Mouse (Mus musculus): ENCODE results near the gene Cd83. TPM values are rescaled to one million over a fixed set of nuclear protein-coding genes. Genes with fewer than 3 reads are reported as not detected.

The Cd83 gene
- 1.3 and 1.8 TPM in 2 replicates for polyA plus RNA-seq (2014; fragmentation: Nextera tagmentation; extraction: Ambion mirVana)

DNA sequence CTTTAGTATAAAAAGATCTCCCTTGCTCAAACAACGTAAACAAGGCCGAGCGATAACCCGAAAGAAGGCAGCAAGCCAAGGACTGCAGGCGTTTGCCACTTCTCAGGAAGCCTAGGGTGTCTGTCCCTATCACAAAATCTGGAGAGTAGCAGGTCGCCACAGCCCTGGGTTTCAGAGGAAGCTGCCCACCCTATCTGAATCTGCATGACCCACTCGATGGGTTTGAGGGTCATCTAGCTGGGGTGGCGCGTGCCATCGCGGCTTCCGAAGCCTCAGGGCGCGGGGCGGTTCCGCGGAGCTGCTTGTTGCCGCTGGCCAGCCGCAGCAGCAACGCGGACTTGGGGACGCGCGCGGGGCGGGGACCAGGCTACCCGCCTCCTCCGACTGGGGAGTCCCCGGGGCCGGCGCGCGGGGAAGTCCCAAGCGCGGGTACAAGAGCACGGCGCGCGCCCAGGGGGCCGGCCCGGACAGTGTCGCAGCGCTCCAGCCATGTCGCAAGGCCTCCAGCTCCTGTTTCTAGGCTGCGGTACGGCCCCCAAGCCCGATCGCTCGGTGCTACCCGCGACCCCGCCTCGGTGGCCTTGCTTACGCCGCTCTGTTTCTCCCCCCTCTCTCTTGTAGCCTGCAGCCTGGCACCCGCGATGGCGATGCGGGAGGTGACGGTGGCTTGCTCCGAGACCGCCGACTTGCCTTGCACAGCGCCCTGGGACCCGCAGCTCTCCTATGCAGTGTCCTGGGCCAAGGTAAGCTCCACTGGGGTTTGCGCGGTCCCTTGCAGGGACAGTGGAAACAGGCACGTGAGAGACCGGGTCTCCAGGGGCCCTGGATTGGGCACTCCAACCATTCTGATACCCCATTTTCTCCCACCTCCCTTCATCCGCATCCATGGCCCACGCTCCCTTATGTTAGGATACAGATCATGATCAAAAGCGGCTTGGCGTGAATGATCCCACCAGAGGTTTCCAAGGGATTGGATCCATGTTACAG lies at the start of gene Cd83:
TSS of gene Cd83 (plus strand) at position 51 of the 987 bp plus-strand sequence.
- ATAC-seq (replicated peaks; ENCODE audit: low FRiP score): peak; percentile 36; the same call in 1 of the 2 replicates
- Histone ChIP-seq H3K4me1 (replicated peaks; ENCODE audit: control insufficient read depth, insufficient read depth, low read length) (no peaks in the 10 kb centered on the region; the same call in 1 of the 2 replicates), H3K4me2 (peak within 1 kb of the TSS; percentile 71), H3K4me3 (ENCODE audit: low read depth, low read length) (peak within 1 kb of the TSS; percentile 53), H3K36me3 (ENCODE audit: control insufficient read depth, insufficient read depth, low read length) (no peaks in the 10 kb centered on the region), H3K27me3 (replicated peaks; ENCODE audit: control insufficient read depth, insufficient read depth, low read length) (peaks cover 33% of the 10 kb centered on the region), H3K9ac (ENCODE audit: low read depth, low read length) (no peak within 1 kb of the TSS), H3K9me3 (ENCODE audit: control insufficient read depth, low read length) (no peaks in the 10 kb centered on the region), H3K27ac (ENCODE audit: low read depth, low read length) (no peak within 1 kb of the TSS)
- DNase-seq (ENCODE audit: low spot score): peak; percentile 49
- 5% methylated on average over 73 of the region's 73 CpGs for WGBS

DNA sequence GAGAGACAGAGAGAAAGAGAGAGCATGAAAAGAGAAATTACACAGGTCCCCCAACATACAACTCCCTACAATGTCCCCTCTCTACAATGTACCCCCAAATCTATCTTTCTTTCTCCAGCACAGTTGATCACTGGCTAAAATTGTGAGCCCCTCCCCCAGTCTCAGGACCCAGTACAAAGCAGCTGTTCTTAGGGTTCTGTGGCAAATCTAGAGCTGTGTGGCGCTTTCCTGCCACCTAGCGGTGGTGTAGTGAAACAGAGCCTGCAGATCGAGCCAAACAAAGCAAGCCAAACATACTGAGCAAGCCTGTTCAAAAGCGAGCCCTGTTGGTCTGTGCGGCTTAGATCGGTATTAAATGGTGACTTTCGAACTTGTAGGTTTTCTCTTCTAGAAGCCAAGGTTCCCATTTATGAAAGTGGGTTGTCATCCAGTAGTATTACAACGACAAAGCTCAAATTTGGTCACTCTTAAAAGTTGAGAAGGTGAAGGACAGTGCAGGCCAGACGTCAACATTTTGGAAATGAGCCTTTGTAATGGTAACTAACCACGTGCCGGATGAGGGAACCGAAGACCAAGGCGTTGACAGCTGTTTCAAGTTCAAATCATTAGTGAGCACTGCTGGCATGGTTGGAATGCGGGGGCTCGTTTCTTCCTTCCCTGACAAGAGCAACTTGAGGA lies 44.8 kb upstream of the Cd83 start:
- DNase-seq (ENCODE audit: low spot score) (peak; percentile 62), ATAC-seq (replicated peaks; ENCODE audit: low FRiP score) (peak; percentile 43)
- no peak overlapping the region for H3K4me3 ChIP-seq (ENCODE audit: low read depth, low read length)
- no peaks in the 10 kb centered on the region for H3K27me3 ChIP-seq (replicated peaks; ENCODE audit: control insufficient read depth, insufficient read depth, low read length)
- 0 out of 2 replicates have a peak, but pooled peaks cover 2% of the 10 kb centered on the region for H3K9me3 ChIP-seq (ENCODE audit: control insufficient read depth, low read length)
- H3K4me1 ChIP-seq (replicated peaks; ENCODE audit: control insufficient read depth, insufficient read depth, low read length): no peaks in the 10 kb centered on the region
- H3K27ac ChIP-seq (ENCODE audit: low read depth, low read length): no peak overlapping the region
- WGBS: 32% methylated on average over 15 of the region's 15 CpGs
- no peak overlapping the region for H3K9ac ChIP-seq (ENCODE audit: low read depth, low read length)
- H3K4me2 ChIP-seq: no peak overlapping the region
- H3K36me3 ChIP-seq (ENCODE audit: control insufficient read depth, insufficient read depth, low read length): no peaks in the 10 kb centered on the region

DNA sequence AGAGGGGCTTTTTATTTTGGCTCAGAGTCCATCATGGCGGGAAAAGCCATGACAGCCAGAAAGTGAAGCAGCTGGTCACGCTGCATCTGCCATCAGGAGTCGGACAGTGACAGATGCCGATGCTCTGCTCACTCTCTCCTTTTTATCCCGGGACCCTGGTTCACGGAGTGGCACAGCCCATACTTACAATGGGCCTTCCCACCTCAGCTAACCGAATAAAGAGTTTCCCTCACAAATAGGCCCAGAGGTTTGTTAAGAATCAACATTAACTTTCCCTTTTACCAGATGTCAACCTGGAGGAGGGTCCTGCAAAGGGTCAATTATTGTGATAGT lies 44.3 kb upstream of the Cd83 start:
- H3K27ac ChIP-seq (ENCODE audit: low read depth, low read length): no peak overlapping the region
- no peaks in the 10 kb centered on the region for H3K36me3 ChIP-seq (ENCODE audit: control insufficient read depth, insufficient read depth, low read length)
- 74% methylated on average over 7 of the region's 7 CpGs for WGBS
- no peak overlapping the region for H3K9ac ChIP-seq (ENCODE audit: low read depth, low read length)
- H3K4me2 ChIP-seq: no peak overlapping the region
- H3K4me3 ChIP-seq (ENCODE audit: low read depth, low read length): no peak overlapping the region
- H3K27me3 ChIP-seq (replicated peaks; ENCODE audit: control insufficient read depth, insufficient read depth, low read length): no peaks in the 10 kb centered on the region
- 0 out of 2 replicates have a peak, but pooled peaks cover 2% of the 10 kb centered on the region for H3K9me3 ChIP-seq (ENCODE audit: control insufficient read depth, low read length)
- no peak for ATAC-seq (replicated peaks; ENCODE audit: low FRiP score)
- H3K4me1 ChIP-seq (replicated peaks; ENCODE audit: control insufficient read depth, insufficient read depth, low read length): no peaks in the 10 kb centered on the region
- no peak for DNase-seq (ENCODE audit: low spot score)

GRCm38 (mm10) chr13:43742677-43743076 lies 41.9 kb upstream of the Cd83 start:
- ATAC-seq (replicated peaks; ENCODE audit: low FRiP score) (no peak), DNase-seq (ENCODE audit: low spot score) (no peak)
- Histone ChIP-seq H3K4me1 (replicated peaks; ENCODE audit: control insufficient read depth, insufficient read depth, low read length) (no peaks in the 10 kb centered on the region), H3K4me2 (no peak overlapping the region), H3K9ac (ENCODE audit: low read depth, low read length) (no peak overlapping the region), H3K4me3 (ENCODE audit: low read depth, low read length) (no peak overlapping the region), H3K27me3 (replicated peaks; ENCODE audit: control insufficient read depth, insufficient read depth, low read length) (no peaks in the 10 kb centered on the region), H3K9me3 (ENCODE audit: control insufficient read depth, low read length) (0 out of 2 replicates have a peak, but pooled peaks cover 2% of the 10 kb centered on the region), H3K27ac (ENCODE audit: low read depth, low read length) (no peak overlapping the region), H3K36me3 (ENCODE audit: control insufficient read depth, insufficient read depth, low read length) (no peaks in the 10 kb centered on the region)
- WGBS: 58% methylated on average over 3 of the region's 3 CpGs

DNA sequence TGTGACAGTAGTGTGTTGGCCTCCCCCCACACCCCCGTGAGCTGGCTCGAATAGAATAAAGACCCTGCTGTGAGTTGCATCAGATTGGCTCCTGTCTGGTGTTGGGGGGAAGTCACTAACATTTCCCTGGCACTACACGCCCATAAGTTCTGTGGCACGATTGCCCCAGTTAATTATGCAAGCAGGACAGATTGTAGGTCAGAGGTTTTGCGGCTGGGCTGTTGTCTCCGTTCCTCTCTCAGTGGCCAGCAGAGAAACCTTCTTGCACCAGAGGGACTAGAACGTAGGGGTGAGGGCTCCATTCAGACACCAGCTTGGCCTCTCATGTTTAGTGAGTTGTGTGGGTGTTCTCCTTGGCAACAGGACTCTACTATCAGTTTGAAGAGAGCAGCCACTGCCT lies 40.3 kb upstream of the Cd83 start:
- no peak overlapping the region for H3K4me3 ChIP-seq (ENCODE audit: low read depth, low read length)
- no peak for ATAC-seq (replicated peaks; ENCODE audit: low FRiP score)
- H3K9me3 ChIP-seq (ENCODE audit: control insufficient read depth, low read length): 0 out of 2 replicates have a peak, but pooled peaks cover 2% of the 10 kb centered on the region
- H3K4me1 ChIP-seq (replicated peaks; ENCODE audit: control insufficient read depth, insufficient read depth, low read length): no peaks in the 10 kb centered on the region
- no peaks in the 10 kb centered on the region for H3K27me3 ChIP-seq (replicated peaks; ENCODE audit: control insufficient read depth, insufficient read depth, low read length)
- H3K36me3 ChIP-seq (ENCODE audit: control insufficient read depth, insufficient read depth, low read length): no peaks in the 10 kb centered on the region
- H3K4me2 ChIP-seq: no peak overlapping the region
- 83% methylated on average over 7 of the region's 7 CpGs for WGBS
- H3K27ac ChIP-seq (ENCODE audit: low read depth, low read length): no peak overlapping the region
- no peak for DNase-seq (ENCODE audit: low spot score)
- no peak overlapping the region for H3K9ac ChIP-seq (ENCODE audit: low read depth, low read length)

DNA sequence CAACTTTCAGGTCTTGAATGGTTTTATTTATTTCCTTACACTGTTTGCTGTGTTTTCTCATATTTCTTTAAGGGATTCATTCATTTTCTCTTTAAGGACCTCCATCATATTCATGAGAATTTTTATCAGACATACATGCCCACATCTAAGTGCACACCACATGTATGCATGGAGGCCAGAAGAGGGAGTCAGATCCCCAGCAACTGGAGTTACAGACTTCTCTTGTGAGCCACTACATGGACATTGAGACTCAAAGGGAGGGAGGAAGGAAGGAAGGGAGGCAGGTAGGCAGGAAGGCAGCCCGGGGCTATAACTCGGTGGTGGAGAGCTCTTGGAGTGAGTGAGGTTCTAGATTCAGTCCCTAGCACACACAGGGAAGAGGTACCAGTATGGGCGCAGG lies 34.3 kb upstream of the Cd83 start:
- H3K9me3 ChIP-seq (ENCODE audit: control insufficient read depth, low read length): no peaks in the 10 kb centered on the region
- no peaks in the 10 kb centered on the region for H3K4me1 ChIP-seq (replicated peaks; ENCODE audit: control insufficient read depth, insufficient read depth, low read length)
- H3K36me3 ChIP-seq (ENCODE audit: control insufficient read depth, insufficient read depth, low read length): no peaks in the 10 kb centered on the region
- 58% methylated on average over 3 of the region's 3 CpGs for WGBS
- no peak for ATAC-seq (replicated peaks; ENCODE audit: low FRiP score)
- no peak overlapping the region for H3K4me3 ChIP-seq (ENCODE audit: low read depth, low read length)
- H3K4me2 ChIP-seq: no peak overlapping the region
- H3K27me3 ChIP-seq (replicated peaks; ENCODE audit: control insufficient read depth, insufficient read depth, low read length): no peaks in the 10 kb centered on the region
- DNase-seq (ENCODE audit: low spot score): no peak
- no peak overlapping the region for H3K27ac ChIP-seq (ENCODE audit: low read depth, low read length)
- H3K9ac ChIP-seq (ENCODE audit: low read depth, low read length): no peak overlapping the region

DNA sequence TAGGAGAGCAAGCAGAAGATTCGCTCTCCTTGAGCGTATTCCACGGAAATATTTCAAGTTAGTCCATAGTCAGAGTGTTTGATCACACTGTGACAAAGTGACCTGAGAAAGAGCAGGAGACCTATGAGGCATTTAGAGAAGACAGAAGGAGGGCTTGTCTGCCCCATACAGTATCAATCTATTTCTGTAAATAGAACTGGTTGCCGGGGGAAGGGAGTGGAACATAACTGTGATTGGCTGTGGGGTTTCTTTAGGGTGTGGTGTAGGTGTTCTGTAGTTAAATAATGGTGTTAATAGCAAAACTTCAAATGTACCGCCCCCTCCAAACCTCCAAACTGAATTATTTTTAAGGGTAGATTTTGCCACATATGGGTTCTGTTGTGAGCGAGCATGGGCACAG lies 33.6 kb upstream of the Cd83 start:
- H3K27ac ChIP-seq (ENCODE audit: low read depth, low read length): no peak overlapping the region
- no peak for ATAC-seq (replicated peaks; ENCODE audit: low FRiP score)
- 88% methylated on average over 6 of the region's 6 CpGs for WGBS

DNA sequence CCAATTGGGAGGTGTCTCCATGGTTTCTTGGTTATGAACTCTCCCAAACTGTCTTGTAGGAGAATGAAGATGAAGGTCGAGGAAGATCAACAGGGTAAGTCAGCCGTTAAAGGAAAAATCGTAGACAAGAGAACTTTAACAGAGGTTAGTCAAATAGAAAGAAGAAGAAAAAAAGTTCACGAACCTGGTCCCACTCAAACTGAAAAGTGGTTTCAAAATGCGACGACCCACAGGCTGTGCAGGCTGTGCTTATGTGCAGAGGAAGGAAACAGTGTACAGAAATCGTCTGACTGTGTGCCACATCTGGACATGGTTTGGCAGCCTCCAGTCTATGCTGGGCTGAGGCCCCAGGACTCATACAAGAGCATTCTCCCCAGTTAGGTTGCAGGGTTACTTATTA lies 32.2 kb upstream of the Cd83 start:
- WGBS: 77% methylated on average over 7 of the region's 7 CpGs
- Histone ChIP-seq H3K27me3 (replicated peaks; ENCODE audit: control insufficient read depth, insufficient read depth, low read length) (no peaks in the 10 kb centered on the region), H3K27ac (ENCODE audit: low read depth, low read length) (no peak overlapping the region), H3K9ac (ENCODE audit: low read depth, low read length) (no peak overlapping the region), H3K4me2 (no peak overlapping the region), H3K4me1 (replicated peaks; ENCODE audit: control insufficient read depth, insufficient read depth, low read length) (no peaks in the 10 kb centered on the region), H3K9me3 (ENCODE audit: control insufficient read depth, low read length) (no peaks in the 10 kb centered on the region), H3K36me3 (ENCODE audit: control insufficient read depth, insufficient read depth, low read length) (no peaks in the 10 kb centered on the region), H3K4me3 (ENCODE audit: low read depth, low read length) (no peak overlapping the region)
- DNase-seq (ENCODE audit: low spot score): no peak
- no peak for ATAC-seq (replicated peaks; ENCODE audit: low FRiP score)

More for the DNA sequence above, 33.6 kb upstream of the Cd83 start:
- Histone ChIP-seq H3K4me3 (ENCODE audit: low read depth, low read length) (no peak overlapping the region), H3K36me3 (ENCODE audit: control insufficient read depth, insufficient read depth, low read length) (no peaks in the 10 kb centered on the region), H3K9me3 (ENCODE audit: control insufficient read depth, low read length) (no peaks in the 10 kb centered on the region), H3K4me2 (no peak overlapping the region), H3K9ac (ENCODE audit: low read depth, low read length) (no peak overlapping the region), H3K27me3 (replicated peaks; ENCODE audit: control insufficient read depth, insufficient read depth, low read length) (no peaks in the 10 kb centered on the region), H3K4me1 (replicated peaks; ENCODE audit: control insufficient read depth, insufficient read depth, low read length) (no peaks in the 10 kb centered on the region)
- no peak for DNase-seq (ENCODE audit: low spot score)
